Mouse (Mus musculus) common myeloid progenitor, adult 5-6 weeks (primary cell): Measurements from ENCODE around the gene Syp. TPM values are rescaled to one million over a fixed set of nuclear protein-coding genes. Genes with fewer than 3 reads are reported as not detected.

Experiments used
- ATAC-seq: replicated peaks from 2 replicates; pipeline ENCODE4 v1.8.0; 2016; ENCODE audit warnings: low read depth, mild to moderate bottlenecking, moderate TSS enrichment, inconsistent platforms; ENCODE audit not compliant: poor library complexity, severe bottlenecking
- total RNA-seq: library from RNA; stranded (forward); fragments of 200-1000, 187-1606 nt; gene quantifications from 2 replicates; pipeline ENCODE4 v1.2.3, GENCODE M21; 2017

Gene Syp
- total RNA-seq, 1 experiment from 2014 or later: not detected

GRCm38 (mm10) chrX:7658785-7659589 is 20.7 kb downstream of the Syp start:
- no peak for ATAC-seq

- no peak for ATAC-seq
Measured at GRCm38 (mm10) chrX:7661086-7661485, 22.8 kb downstream of the Syp start.

- 0 out of 2 replicates have a peak, but pooled peaks have one; percentile 18 for ATAC-seq
Measured at GRCm38 (mm10) chrX:7662936-7663335, 24.7 kb downstream of the Syp start.

- ATAC-seq: no peak
Measured at GRCm38 (mm10) chrX:7664791-7665190, 26.5 kb downstream of the Syp start.

- no peak for ATAC-seq
Measured at GRCm38 (mm10) chrX:7665739-7666502, 27.6 kb downstream of the Syp start.

- ATAC-seq: peak; percentile 62
Measured at GRCm38 (mm10) chrX:7670390-7670881, 32.2 kb downstream of the Syp start.

GRCm38 (mm10) chrX:7670921-7671623 is 32.8 kb downstream of the Syp start, which contains the start of gene Plp2:
Gene Plp2, minus strand, starts transcription at chrX:7671390.
- no peak for ATAC-seq

GRCm38 (mm10) chrX:7672739-7673138 is 34.5 kb downstream of the Syp start:
- ATAC-seq: no peak

GRCm38 (mm10) chrX:7673578-7674281 is 35.5 kb downstream of the Syp start:
- peak; percentile 55 for ATAC-seq

- ATAC-seq: 0 out of 2 replicates have a peak, but pooled peaks have one; percentile 12
Measured at GRCm38 (mm10) chrX:7674284-7675000, 36.2 kb downstream of the Syp start.

- no peak for ATAC-seq
Measured at GRCm38 (mm10) chrX:7675001-7675380, 36.7 kb downstream of the Syp start.

GRCm38 (mm10) chrX:7678986-7679385 is 40.7 kb downstream of the Syp start:
- no peak for ATAC-seq

GRCm38 (mm10) chrX:7679405-7680056 is 41.3 kb downstream of the Syp start:
- peak; percentile 97 for ATAC-seq

GRCm38 (mm10) chrX:7680057-7680412 is 41.8 kb downstream of the Syp start:
- 0 out of 2 replicates have a peak, but pooled peaks have one; percentile 6 for ATAC-seq

GRCm38 (mm10) chrX:7680864-7681263 is 42.6 kb downstream of the Syp start, which contains the start of gene Magix:
Gene Magix, minus strand, starts transcription at chrX:7681251.
- ATAC-seq: no peak

- ATAC-seq: no peak
Measured at GRCm38 (mm10) chrX:7688321-7688720, 50.0 kb downstream of the Syp start.

GRCm38 (mm10) chrX:7690486-7690885 is 52.2 kb downstream of the Syp start:
- ATAC-seq: no peak

GRCm38 (mm10) chrX:7692862-7693261 is 54.6 kb downstream of the Syp start:
- ATAC-seq: peak; percentile 50

- ATAC-seq: 0 out of 2 replicates have a peak, but pooled peaks have one; percentile 4
Measured at GRCm38 (mm10) chrX:7696520-7696919, 58.2 kb downstream of the Syp start.
